Mouse (Mus musculus): ENCODE measurements around the gene 1520401A03Rik. TPM values are rescaled to one million over a fixed set of nuclear protein-coding genes. Genes with fewer than 3 reads are reported as not detected.

The 1520401A03Rik gene
- polyA plus RNA-seq, 1 experiment from 2014 or later = 0.10 TPM

Other genes with a start within 250 kb of the 1520401A03Rik start
- gene Vmn2r117, start 243.1 kb downstream of the 1520401A03Rik start, polyA plus RNA-seq (2016; fragmentation: Nextera tagmentation; extraction: Ambion mirVana) = not detected in 2 replicates
- 8.3 and 9.1 TPM in 2 replicates for gene Zfp213, start 158.5 kb downstream of the 1520401A03Rik start, polyA plus RNA-seq (2016; fragmentation: Nextera tagmentation; extraction: Ambion mirVana)
- gene Zfp13, start 123.3 kb downstream of the 1520401A03Rik start, polyA plus RNA-seq (2016; fragmentation: Nextera tagmentation; extraction: Ambion mirVana) = 2.8 and 2.9 TPM in 2 replicates
- not detected in 2 replicates for gene Zscan10, start 121.9 kb downstream of the 1520401A03Rik start, polyA plus RNA-seq (2016; fragmentation: Nextera tagmentation; extraction: Ambion mirVana)
- gene Mmp25, start 77.5 kb downstream of the 1520401A03Rik start, polyA plus RNA-seq (2016; fragmentation: Nextera tagmentation; extraction: Ambion mirVana) = 0.20 and 0.28 TPM in 2 replicates
- gene Bicdl2, start 62.3 kb downstream of the 1520401A03Rik start, polyA plus RNA-seq (2016; fragmentation: Nextera tagmentation; extraction: Ambion mirVana) = not detected in 2 replicates
- 23.6 and 25.5 TPM in 2 replicates for gene Hcfc1r1, start 49.2 kb downstream of the 1520401A03Rik start, polyA plus RNA-seq (2016; fragmentation: Nextera tagmentation; extraction: Ambion mirVana)
- gene Thoc6, start 48.9 kb downstream of the 1520401A03Rik start, polyA plus RNA-seq (2016; fragmentation: Nextera tagmentation; extraction: Ambion mirVana) = 31.4 and 36.1 TPM in 2 replicates
- gene Tnfrsf12a, start 45.3 kb downstream of the 1520401A03Rik start, polyA plus RNA-seq (2016; fragmentation: Nextera tagmentation; extraction: Ambion mirVana) = 7.1 and 7.8 TPM in 2 replicates
- gene Cldn6, start 43.5 kb downstream of the 1520401A03Rik start, polyA plus RNA-seq (2016; fragmentation: Nextera tagmentation; extraction: Ambion mirVana) = 0.78 and 2.3 TPM in 2 replicates
- gene Cldn9, start 38.8 kb downstream of the 1520401A03Rik start, polyA plus RNA-seq (2016; fragmentation: Nextera tagmentation; extraction: Ambion mirVana) = 0.08 and 0.11 TPM in 2 replicates
- gene Pkmyt1, start 3.6 kb upstream of the 1520401A03Rik start, polyA plus RNA-seq (2016; fragmentation: Nextera tagmentation; extraction: Ambion mirVana) = 41.1 and 42.1 TPM in 2 replicates
- 7.4 and 8.4 TPM in 2 replicates for gene Paqr4, start 18.1 kb upstream of the 1520401A03Rik start, polyA plus RNA-seq (2016; fragmentation: Nextera tagmentation; extraction: Ambion mirVana)
- 0.17 and 0.55 TPM in 2 replicates for gene Kremen2, start 23.1 kb upstream of the 1520401A03Rik start, polyA plus RNA-seq (2016; fragmentation: Nextera tagmentation; extraction: Ambion mirVana)
- 22.4 and 22.6 TPM in 2 replicates for gene Flywch1, start 48.8 kb upstream of the 1520401A03Rik start, polyA plus RNA-seq (2016; fragmentation: Nextera tagmentation; extraction: Ambion mirVana)
- 2.9 and 3.6 TPM in 2 replicates for gene Flywch2, start 63.3 kb upstream of the 1520401A03Rik start, polyA plus RNA-seq (2016; fragmentation: Nextera tagmentation; extraction: Ambion mirVana)
- gene Srrm2, start 67.7 kb upstream of the 1520401A03Rik start, polyA plus RNA-seq (2016; fragmentation: Nextera tagmentation; extraction: Ambion mirVana) = 334 and 339 TPM in 2 replicates
- gene Elob, start 106.4 kb upstream of the 1520401A03Rik start, polyA plus RNA-seq (2016; fragmentation: Nextera tagmentation; extraction: Ambion mirVana) = 588 and 602 TPM in 2 replicates
- not detected in 2 replicates for gene Prss33, start 113.3 kb upstream of the 1520401A03Rik start, polyA plus RNA-seq (2016; fragmentation: Nextera tagmentation; extraction: Ambion mirVana)
- gene Prss32, start 121.1 kb upstream of the 1520401A03Rik start, polyA plus RNA-seq (2016; fragmentation: Nextera tagmentation; extraction: Ambion mirVana) = not detected in 2 replicates
- 0.32 and 0.45 TPM in 2 replicates for gene Prss41, start 121.4 kb upstream of the 1520401A03Rik start, polyA plus RNA-seq (2016; fragmentation: Nextera tagmentation; extraction: Ambion mirVana)
- not detected in 2 replicates for gene Prss21, start 145.3 kb upstream of the 1520401A03Rik start, polyA plus RNA-seq (2016; fragmentation: Nextera tagmentation; extraction: Ambion mirVana)
- gene Dcpp1, start 158.1 kb upstream of the 1520401A03Rik start, polyA plus RNA-seq (2016; fragmentation: Nextera tagmentation; extraction: Ambion mirVana) = not detected in 2 replicates
- gene Dcpp2, start 158.1 kb upstream of the 1520401A03Rik start, polyA plus RNA-seq (2016; fragmentation: Nextera tagmentation; extraction: Ambion mirVana) = not detected in 2 replicates
- gene Dcpp3, start 194.7 kb upstream of the 1520401A03Rik start, polyA plus RNA-seq (2016; fragmentation: Nextera tagmentation; extraction: Ambion mirVana) = not detected in 2 replicates
- not detected in 2 replicates for gene Sbp, start 218.9 kb upstream of the 1520401A03Rik start, polyA plus RNA-seq (2016; fragmentation: Nextera tagmentation; extraction: Ambion mirVana)
- not detected in 2 replicates for gene Sbpl, start 232.5 kb upstream of the 1520401A03Rik start, polyA plus RNA-seq (2016; fragmentation: Nextera tagmentation; extraction: Ambion mirVana)